Mouse (Mus musculus): ENCODE measurements around the gene Gata2.

GRCm38 (mm10) chr6:88193433-88194052, at the start of gene Gata2:
- TF ChIP-seq POLR2A (IDR thresholded peaks at IDR 0.05; ENCODE audit: insufficient read depth, low read length): no peak
- peak; percentile 10 for TF ChIP-seq CTCF (IDR thresholded peaks at IDR 0.05; ENCODE audit: low read depth, low read length)
- no peak for TF ChIP-seq EP300 (IDR thresholded peaks at IDR 0.05; ENCODE audit: insufficient read depth, low read depth, low read length)

Data from ES-Bruce4 (cell line).